Mouse (Mus musculus): ENCODE measurements around the gene Pick1. TPM values are rescaled to one million over a fixed set of nuclear protein-coding genes. Genes with fewer than 3 reads are reported as not detected.

The Pick1 gene
- 55.9 TPM for polyA plus RNA-seq (2015; fragmentation: Illumina TruSeq; extraction: RNeasy Lipid Tissue Mini Kit (QIAGEN cat#74804); ENCODE audit: low read depth, low replicate concordance)

GRCm38 (mm10) chr15:79229058-79229821, at the start of gene Pick1, which contains the start of gene Gm49486:
Gene Pick1 (plus strand): TSS chr15:79229173.
Gene Gm49486 (plus strand): TSS chr15:79229391.

GRCm38 (mm10) chr15:79254661-79255060, 25.7 kb downstream of the Pick1 start, which contains the start of gene Slc16a8:
Gene Slc16a8 (minus strand): TSS chr15:79254761.

GRCm38 (mm10) chr15:79285399-79285798, 56.4 kb downstream of the Pick1 start, which contains the start of gene Baiap2l2:
Gene Baiap2l2 (minus strand): TSS chr15:79285537.

Other genes starting within 250 kb of the Pick1 start
- gene H1f0, start 200.7 kb upstream of the Pick1 start, polyA plus RNA-seq (2015; fragmentation: Illumina TruSeq; extraction: RNeasy Lipid Tissue Mini Kit (QIAGEN cat#74804); ENCODE audit: low read depth, low replicate concordance), result 136 TPM
- gene Galr3, start 187.3 kb upstream of the Pick1 start, polyA plus RNA-seq (2015; fragmentation: Illumina TruSeq; extraction: RNeasy Lipid Tissue Mini Kit (QIAGEN cat#74804); ENCODE audit: low read depth, low replicate concordance), result not detected
- gene Ankrd54, start 166.3 kb upstream of the Pick1 start, polyA plus RNA-seq (2015; fragmentation: Illumina TruSeq; extraction: RNeasy Lipid Tissue Mini Kit (QIAGEN cat#74804); ENCODE audit: low read depth, low replicate concordance), result 20.0 TPM
- gene Eif3l, start 154.0 kb upstream of the Pick1 start, polyA plus RNA-seq (2015; fragmentation: Illumina TruSeq; extraction: RNeasy Lipid Tissue Mini Kit (QIAGEN cat#74804); ENCODE audit: low read depth, low replicate concordance), result 88.2 TPM
- gene Micall1, start 120.3 kb upstream of the Pick1 start, polyA plus RNA-seq (2015; fragmentation: Illumina TruSeq; extraction: RNeasy Lipid Tissue Mini Kit (QIAGEN cat#74804); ENCODE audit: low read depth, low replicate concordance), result 24.2 TPM
- 122 TPM for gene Polr2f, start 88.2 kb upstream of the Pick1 start, polyA plus RNA-seq (2015; fragmentation: Illumina TruSeq; extraction: RNeasy Lipid Tissue Mini Kit (QIAGEN cat#74804); ENCODE audit: low read depth, low replicate concordance)
- 13.7 TPM for gene 1700088E04Rik, start 87.9 kb upstream of the Pick1 start, polyA plus RNA-seq (2015; fragmentation: Illumina TruSeq; extraction: RNeasy Lipid Tissue Mini Kit (QIAGEN cat#74804); ENCODE audit: low read depth, low replicate concordance)
- gene Sox10, start 63.9 kb upstream of the Pick1 start, polyA plus RNA-seq (2015; fragmentation: Illumina TruSeq; extraction: RNeasy Lipid Tissue Mini Kit (QIAGEN cat#74804); ENCODE audit: low read depth, low replicate concordance), result 34.4 TPM
- not detected for gene Gm49486, start 218 bp downstream of the Pick1 start, polyA plus RNA-seq (2015; fragmentation: Illumina TruSeq; extraction: RNeasy Lipid Tissue Mini Kit (QIAGEN cat#74804); ENCODE audit: low read depth, low replicate concordance)
- gene Slc16a8, start 25.6 kb downstream of the Pick1 start, polyA plus RNA-seq (2015; fragmentation: Illumina TruSeq; extraction: RNeasy Lipid Tissue Mini Kit (QIAGEN cat#74804); ENCODE audit: low read depth, low replicate concordance), result 1.1 TPM
- gene Baiap2l2, start 56.4 kb downstream of the Pick1 start, polyA plus RNA-seq (2015; fragmentation: Illumina TruSeq; extraction: RNeasy Lipid Tissue Mini Kit (QIAGEN cat#74804); ENCODE audit: low read depth, low replicate concordance), result 3.3 TPM
- 15.4 TPM for gene Pla2g6, start 99.2 kb downstream of the Pick1 start, polyA plus RNA-seq (2015; fragmentation: Illumina TruSeq; extraction: RNeasy Lipid Tissue Mini Kit (QIAGEN cat#74804); ENCODE audit: low read depth, low replicate concordance)
- gene Maff, start 117.4 kb downstream of the Pick1 start, polyA plus RNA-seq (2015; fragmentation: Illumina TruSeq; extraction: RNeasy Lipid Tissue Mini Kit (QIAGEN cat#74804); ENCODE audit: low read depth, low replicate concordance), result 1.1 TPM
- 52.5 TPM for gene Tmem184b, start 174.4 kb downstream of the Pick1 start, polyA plus RNA-seq (2015; fragmentation: Illumina TruSeq; extraction: RNeasy Lipid Tissue Mini Kit (QIAGEN cat#74804); ENCODE audit: low read depth, low replicate concordance)
- gene Csnk1e, start 226.4 kb downstream of the Pick1 start, polyA plus RNA-seq (2015; fragmentation: Illumina TruSeq; extraction: RNeasy Lipid Tissue Mini Kit (QIAGEN cat#74804); ENCODE audit: low read depth, low replicate concordance), result 108 TPM

Data from brain, adult 10 weeks (tissue).